Mouse (Mus musculus) forebrain, postnatal 0 days (tissue): ENCODE measurements around the gene Ms4a10. TPM values are rescaled to one million over a fixed set of nuclear protein-coding genes. Genes with fewer than 3 reads are reported as not detected.

ENCODE experiments used
- ATAC-seq: fragments of 200-750 bp; cut with Nextera tagmentation; 2 replicates; pipeline ENCODE4 v1.8.0; 2017; ENCODE audit warnings: mild to moderate bottlenecking, moderate library complexity
- DNase-seq: peaks from one replicate; pipeline ENCODE4 v3.0.0-alpha.2; 2015
- H3K27ac ChIP-seq: fragments of 300-500 bp; sonication (generic); 2 replicates; pipeline ENCODE4 v1.5.1; 2014; ENCODE audit warnings: low read depth, mild to moderate bottlenecking, antibody characterized with exemption, low read length, moderate library complexity, mixed read lengths
- H3K27me3 ChIP-seq: fragments of 300-500 bp; sonication (generic); 2 replicates; pipeline ENCODE4 v1.6.1; 2014; ENCODE audit warnings: mild to moderate bottlenecking, low read length, mixed read lengths; ENCODE audit not compliant: insufficient read depth
- H3K36me3 ChIP-seq: fragments of 300-500 bp; sonication (generic); 2 replicates; pipeline ENCODE4 v1.6.1; 2014; ENCODE audit warnings: mild to moderate bottlenecking, moderate library complexity; ENCODE audit not compliant: insufficient read depth
- H3K4me1 ChIP-seq: fragments of 300-500 bp; sonication (generic); 2 replicates; pipeline ENCODE4 v1.6.1; 2014; ENCODE audit warnings: antibody characterized with exemption; ENCODE audit not compliant: insufficient read depth
- H3K4me2 ChIP-seq: fragments of 300-500 bp; sonication (generic); 2 replicates; pipeline ENCODE4 v1.6.1; 2014; ENCODE audit warnings: low read depth, mild to moderate bottlenecking, moderate library complexity
- H3K4me3 ChIP-seq: fragments of 300-500 bp; sonication (generic); 2 replicates; pipeline ENCODE4 v1.5.1; 2014; ENCODE audit warnings: low read depth, low read length, mixed read lengths
- H3K9ac ChIP-seq: fragments of 300-500 bp; sonication (generic); 2 replicates; pipeline ENCODE4 v1.6.1; 2014; ENCODE audit warnings: mild to moderate bottlenecking
- H3K9me3 ChIP-seq: fragments of 300-500 bp; sonication (generic); 2 replicates; pipeline ENCODE4 v1.6.1; 2016; ENCODE audit warnings: low read length
- CTCF ChIP-seq: sonication (generic); IDR thresholded peaks from 2 replicates; pipeline ENCODE4 v1.5.1; 2016; ENCODE audit warnings: antibody characterized with exemption, control low read depth, low read depth
- WGBS: fragments of 180-500 bp; shearing (Covaris S2); extraction: QIAGEN DNeasy Blood & Tissue Kit; methylation state at CpG from one replicate; pipeline ENCODE4 v1.1.7; 2014; 5-methylcytosine and 5-hydroxymethylcytosine counted together
- polyA plus RNA-seq: library from polyadenylated mRNA; unstranded; fragments of >200 nt; fragmentation: Nextera tagmentation; extraction: Ambion mirVana; gene quantifications from 2 replicates; pipeline ENCODE4 v1.2.1, GENCODE M21; 2015
- total RNA-seq: library from RNA; depleted of rRNA; stranded (reverse); fragments of >200 nt; gene quantifications from 2 replicates; pipeline ENCODE4 v1.2.3, GENCODE M21; 2014; rRNA removed

The Ms4a10 gene
- total and polyA plus RNA-seq, 2 experiments from 2014 or later: not detected

DNA sequence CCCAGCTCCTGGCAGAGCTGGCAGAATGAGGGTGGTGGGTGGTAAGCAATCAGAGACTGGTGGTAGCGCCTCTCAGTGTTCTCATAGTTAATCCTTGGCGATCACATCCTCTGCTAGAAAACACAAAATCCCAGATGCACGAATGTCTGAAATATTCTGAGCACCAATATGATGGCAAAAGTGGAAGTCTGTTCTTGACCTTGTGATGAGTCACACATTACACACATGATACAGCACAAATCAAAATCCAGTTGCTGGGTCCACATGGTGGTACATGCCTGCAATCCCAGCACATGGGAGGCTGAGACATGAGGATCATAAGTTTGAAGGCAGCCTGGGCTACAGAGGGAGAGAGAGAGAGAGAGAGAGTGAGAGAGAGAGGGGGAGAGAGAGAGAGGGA lies 53.4 kb downstream of the Ms4a10 start:
- no peak for TF ChIP-seq CTCF

DNA sequence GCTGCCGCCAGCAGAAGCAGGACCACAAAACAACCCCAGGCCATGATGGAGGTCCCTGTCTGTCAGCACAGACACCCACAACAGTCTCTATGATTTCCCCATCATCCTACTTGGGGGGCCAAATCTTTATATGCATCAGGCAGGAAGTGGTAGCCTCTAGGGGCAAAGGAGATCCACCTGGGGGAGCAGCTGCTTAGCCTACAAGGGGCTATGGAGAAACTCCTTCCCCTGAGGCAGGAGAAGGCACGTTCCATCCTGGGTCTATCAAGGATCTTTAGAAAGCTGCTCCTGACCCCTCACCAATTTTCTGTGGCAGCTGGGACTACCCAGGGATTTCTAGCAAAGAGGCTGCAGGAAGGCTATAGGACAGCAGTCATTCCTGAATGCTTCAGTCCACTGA lies 53.9 kb downstream of the Ms4a10 start, which contains the start of gene Zp1:
TSS of gene Zp1 (minus strand) at position 101 of the 400 bp plus-strand sequence.
- Histone ChIP-seq H3K9me3 (no peaks in the 10 kb centered on the region), H3K4me2 (no peak within 1 kb of the TSS), H3K4me1 (no peaks in the 10 kb centered on the region), H3K4me3 (no peak within 1 kb of the TSS), H3K27me3 (no peaks in the 10 kb centered on the region), H3K27ac (no peak within 1 kb of the TSS), H3K36me3 (no peaks in the 10 kb centered on the region), H3K9ac (no peak within 1 kb of the TSS)
- no peak for TF ChIP-seq CTCF
- no peak for ATAC-seq
- WGBS: 86% methylated on average over 2 of the region's 2 CpGs
- DNase-seq: no peak

More for the DNA sequence above, 53.4 kb downstream of the Ms4a10 start:
- H3K4me2 ChIP-seq: no peak overlapping the region
- H3K9ac ChIP-seq: no peak overlapping the region
- WGBS: 77% methylated on average over 3 of the region's 3 CpGs
- no peaks in the 10 kb centered on the region for H3K36me3 ChIP-seq
- ATAC-seq (no peak), DNase-seq (no peak)
- H3K9me3 ChIP-seq: no peaks in the 10 kb centered on the region
- no peaks in the 10 kb centered on the region for H3K4me1 ChIP-seq
- no peaks in the 10 kb centered on the region for H3K27me3 ChIP-seq
- H3K4me3 ChIP-seq: no peak overlapping the region
- H3K27ac ChIP-seq: no peak overlapping the region

DNA sequence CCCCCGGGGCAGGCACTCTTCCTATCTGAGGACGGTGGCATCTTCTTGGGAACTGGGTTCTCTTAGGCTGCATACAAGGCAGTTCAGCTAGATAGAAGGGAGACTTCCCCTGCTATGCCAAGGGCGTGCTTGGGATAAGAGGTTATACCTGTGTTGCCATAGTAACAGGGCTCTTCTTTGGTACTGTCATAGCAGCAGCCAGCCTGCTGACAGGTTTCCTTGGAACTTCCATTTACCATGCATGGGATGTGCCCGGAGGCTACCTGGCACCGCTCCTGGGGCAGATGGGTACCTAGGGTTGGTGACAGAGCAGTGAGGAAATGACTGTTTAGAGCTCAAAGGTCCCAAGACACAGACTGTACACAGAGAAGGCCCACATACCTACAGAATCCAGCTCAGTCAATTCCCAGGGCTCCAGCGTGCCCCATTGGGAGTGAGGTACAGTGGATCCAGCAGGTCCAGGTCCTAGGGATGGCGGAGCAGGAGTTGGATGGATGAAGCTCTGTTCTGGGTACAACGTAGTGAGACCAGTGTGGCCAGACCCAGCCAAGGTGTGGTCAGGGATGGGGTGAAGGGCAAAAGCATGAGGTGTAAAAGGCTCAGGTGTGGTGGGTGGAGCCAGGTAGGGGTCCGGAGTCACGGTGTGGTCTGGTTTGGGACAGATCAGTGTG lies 56.0 kb downstream of the Ms4a10 start:
- no peak for TF ChIP-seq CTCF
- 82% methylated on average over 10 of the region's 10 CpGs for WGBS
- H3K4me3 ChIP-seq: no peak overlapping the region
- H3K9me3 ChIP-seq: no peaks in the 10 kb centered on the region
- H3K27me3 ChIP-seq: no peaks in the 10 kb centered on the region
- H3K36me3 ChIP-seq: no peaks in the 10 kb centered on the region
- H3K4me1 ChIP-seq: no peaks in the 10 kb centered on the region
- ATAC-seq (peak; percentile 81), DNase-seq (peak; percentile 32)
- no peak overlapping the region for H3K9ac ChIP-seq
- no peak overlapping the region for H3K4me2 ChIP-seq
- no peak overlapping the region for H3K27ac ChIP-seq

DNA sequence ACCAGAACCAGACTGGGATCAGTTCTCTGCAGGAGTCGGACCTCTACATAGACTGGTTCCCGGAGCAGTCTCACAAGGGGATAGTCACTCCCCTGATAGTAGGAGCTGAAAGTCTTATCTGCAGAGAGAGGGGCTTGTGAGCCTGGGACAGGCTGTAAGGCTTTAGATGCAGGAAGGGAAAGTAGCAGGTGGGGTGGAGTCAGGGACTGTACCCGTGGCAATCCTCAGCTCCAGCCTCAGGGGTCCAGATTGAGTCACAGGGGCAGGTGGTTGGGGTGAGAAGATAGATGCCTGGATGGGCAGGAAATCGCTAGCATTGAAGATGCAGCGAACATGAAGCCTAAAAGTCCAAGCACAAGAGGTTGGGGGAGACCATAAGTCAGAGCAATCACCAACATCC lies 58.0 kb downstream of the Ms4a10 start:
- no peaks in the 10 kb centered on the region for H3K27me3 ChIP-seq
- H3K27ac ChIP-seq: no peak overlapping the region
- no peaks in the 10 kb centered on the region for H3K4me1 ChIP-seq
- no peak overlapping the region for H3K4me3 ChIP-seq
- no peak for TF ChIP-seq CTCF
- no peak for DNase-seq
- H3K36me3 ChIP-seq: no peaks in the 10 kb centered on the region
- no peak for ATAC-seq
- 71% methylated on average over 5 of the region's 5 CpGs for WGBS
- H3K9me3 ChIP-seq: no peaks in the 10 kb centered on the region
- H3K9ac ChIP-seq: no peak overlapping the region
- no peak overlapping the region for H3K4me2 ChIP-seq

DNA sequence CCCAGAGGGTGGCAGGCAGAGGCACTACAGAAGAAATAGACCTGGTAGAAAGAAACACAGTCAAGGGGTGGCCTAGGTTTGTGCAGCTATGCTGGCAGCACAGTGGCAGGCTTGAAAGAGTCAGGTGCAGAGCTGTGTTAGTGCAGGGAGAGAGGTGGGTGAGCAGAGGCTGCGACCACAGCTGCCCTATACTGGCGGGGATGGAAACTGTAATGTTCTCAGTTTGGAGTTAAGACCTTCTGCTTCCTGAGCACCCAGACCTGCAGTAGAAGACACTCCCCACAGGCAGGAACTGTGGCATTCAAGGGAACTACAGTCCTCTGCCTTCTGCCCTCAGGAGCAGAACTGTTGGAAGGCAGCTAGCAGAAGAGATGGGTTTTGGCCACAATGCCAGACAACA lies 59.6 kb downstream of the Ms4a10 start:
- no peaks in the 10 kb centered on the region for H3K4me1 ChIP-seq
- no peaks in the 10 kb centered on the region for H3K9me3 ChIP-seq
- H3K27me3 ChIP-seq: no peaks in the 10 kb centered on the region
- ATAC-seq: no peak
- no peak overlapping the region for H3K27ac ChIP-seq
- WGBS: 79% methylated on average over 2 of the region's 2 CpGs
- H3K4me2 ChIP-seq: no peak overlapping the region
- H3K36me3 ChIP-seq: no peaks in the 10 kb centered on the region
- no peak overlapping the region for H3K4me3 ChIP-seq
- H3K9ac ChIP-seq: no peak overlapping the region
- TF ChIP-seq CTCF: no peak
- no peak for DNase-seq

DNA sequence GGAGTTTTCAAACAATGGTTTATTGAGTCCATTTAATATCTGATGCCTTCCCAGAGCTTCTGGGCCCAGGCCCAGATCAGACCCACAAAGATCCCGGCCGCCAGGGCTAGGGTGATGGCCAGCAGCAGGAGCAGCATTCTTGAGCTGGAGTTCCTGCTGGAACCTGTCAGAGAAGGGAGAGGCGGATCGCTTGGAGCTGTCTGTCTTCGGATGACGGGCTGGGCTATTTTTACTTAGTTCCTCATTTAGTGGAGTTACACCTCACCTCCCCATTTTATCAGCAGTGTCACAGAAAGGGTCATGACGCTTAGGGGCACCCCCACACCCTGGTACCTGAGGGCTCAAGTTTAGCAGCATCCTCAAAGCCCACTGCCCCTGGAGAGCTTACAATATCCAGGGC lies 60.2 kb downstream of the Ms4a10 start:
- no peak overlapping the region for H3K27ac ChIP-seq
- 79% methylated on average over 7 of the region's 7 CpGs for WGBS
- no peak for ATAC-seq

More for the DNA sequence above, 60.2 kb downstream of the Ms4a10 start:
- Histone ChIP-seq H3K9ac (no peak overlapping the region), H3K36me3 (no peaks in the 10 kb centered on the region), H3K4me1 (no peaks in the 10 kb centered on the region), H3K4me2 (no peak overlapping the region), H3K9me3 (no peaks in the 10 kb centered on the region), H3K27me3 (no peaks in the 10 kb centered on the region), H3K4me3 (no peak overlapping the region)
- DNase-seq: no peak
- TF ChIP-seq CTCF: no peak

Other genes with a start within 250 kb of the Ms4a10 start
- 0.10 TPM in 1 of 2 replicates, not detected in the other for gene Cd5, start 235.7 kb downstream of the Ms4a10 start, total RNA-seq
- gene Cd5, start 235.7 kb downstream of the Ms4a10 start, polyA plus RNA-seq: 0.24 and 0.52 TPM in 2 replicates
- not detected in 2 replicates for gene Cd6, start 144.6 kb downstream of the Ms4a10 start, total RNA-seq
- gene Cd6, start 144.6 kb downstream of the Ms4a10 start, polyA plus RNA-seq: 0.05 TPM in 1 of 2 replicates, not detected in the other
- 0.62 and 0.90 TPM in 2 replicates for gene Slc15a3, start 134.9 kb downstream of the Ms4a10 start, total RNA-seq
- 0.26 and 0.42 TPM in 2 replicates for gene Slc15a3, start 134.9 kb downstream of the Ms4a10 start, polyA plus RNA-seq
- gene Tmem132a, start 104.7 kb downstream of the Ms4a10 start, total RNA-seq: 323 and 362 TPM in 2 replicates
- gene Tmem132a, start 104.7 kb downstream of the Ms4a10 start, polyA plus RNA-seq: 180 and 184 TPM in 2 replicates
- gene Tmem109, start 92.7 kb downstream of the Ms4a10 start, total RNA-seq: 22.2 and 25.5 TPM in 2 replicates
- 33.7 and 38.8 TPM in 2 replicates for gene Tmem109, start 92.7 kb downstream of the Ms4a10 start, polyA plus RNA-seq
- gene Prpf19, start 79.4 kb downstream of the Ms4a10 start, total RNA-seq: 243 and 271 TPM in 2 replicates
- gene Prpf19, start 79.4 kb downstream of the Ms4a10 start, polyA plus RNA-seq: 35.6 and 36.9 TPM in 2 replicates
- gene Zp1, start 54.0 kb downstream of the Ms4a10 start, total RNA-seq: 0.10 and 0.23 TPM in 2 replicates
- gene Zp1, start 54.0 kb downstream of the Ms4a10 start, polyA plus RNA-seq: 0.59 and 0.68 TPM in 2 replicates
- gene Ptgdr2, start 37.5 kb downstream of the Ms4a10 start, total RNA-seq: 0.57 and 0.77 TPM in 2 replicates
- gene Ptgdr2, start 37.5 kb downstream of the Ms4a10 start, polyA plus RNA-seq: 0.05 and 0.10 TPM in 2 replicates
- 6.2 and 6.8 TPM in 2 replicates for gene Ccdc86, start 25.4 kb downstream of the Ms4a10 start, total RNA-seq
- gene Ccdc86, start 25.4 kb downstream of the Ms4a10 start, polyA plus RNA-seq: 12.7 and 16.6 TPM in 2 replicates
- 2.1 and 3.2 TPM in 2 replicates for gene Ms4a15, start 18.6 kb upstream of the Ms4a10 start, total RNA-seq
- gene Ms4a15, start 18.6 kb upstream of the Ms4a10 start, polyA plus RNA-seq: 3.0 and 4.8 TPM in 2 replicates
- gene Ms4a18, start 43.4 kb upstream of the Ms4a10 start, total RNA-seq: not detected in 2 replicates
- not detected in 2 replicates for gene Ms4a18, start 43.4 kb upstream of the Ms4a10 start, polyA plus RNA-seq
- gene Ms4a8a, start 106.4 kb upstream of the Ms4a10 start, total RNA-seq: not detected in 2 replicates
- not detected in 2 replicates for gene Ms4a8a, start 106.4 kb upstream of the Ms4a10 start, polyA plus RNA-seq
- not detected in 2 replicates for gene 1700017D01Rik, start 156.2 kb upstream of the Ms4a10 start, total RNA-seq
- not detected in 2 replicates for gene 1700017D01Rik, start 156.2 kb upstream of the Ms4a10 start, polyA plus RNA-seq
- not detected in 2 replicates for gene 1700025F22Rik, start 190.7 kb upstream of the Ms4a10 start, total RNA-seq
- not detected in 2 replicates for gene 1700025F22Rik, start 190.7 kb upstream of the Ms4a10 start, polyA plus RNA-seq
- not detected in 2 replicates for gene Ms4a13, start 222.1 kb upstream of the Ms4a10 start, total RNA-seq
- not detected in 2 replicates for gene Ms4a13, start 222.1 kb upstream of the Ms4a10 start, polyA plus RNA-seq